Mouse (Mus musculus) lung, adult 2 months (tissue): ENCODE results near the gene Peg10. TPM values are rescaled to one million over a fixed set of nuclear protein-coding genes. Genes with fewer than 3 reads are reported as not detected.

Experiments
- DNase-seq: peaks from one replicate; pipeline ENCODE4 v3.0.0; 2022
- H3K4me1 ChIP-seq: fragments of 200-500 bp; 2 replicates; pipeline ENCODE4 v1.6.1; 2011; ENCODE audit warnings: low read length; ENCODE audit not compliant: control insufficient read depth, insufficient read depth
- H3K4me3 ChIP-seq: fragments of 200-500 bp; replicated peaks from 2 replicates; pipeline ENCODE3; 2011; ENCODE audit warnings: low read depth, mild to moderate bottlenecking, control low read depth, low read length; ENCODE audit errors: extremely low read depth
- CTCF ChIP-seq: fragments of 200-500 bp; IDR thresholded peaks from 2 replicates; pipeline ENCODE4 v1.5.1; 2011; ENCODE audit warnings: mild to moderate bottlenecking, low read length, control low read depth; ENCODE audit not compliant: insufficient read depth
- POLR2A ChIP-seq: fragments of 200-500 bp; IDR thresholded peaks from 2 replicates; pipeline ENCODE4 v1.6.1; 2011; ENCODE audit warnings: low read depth, mild to moderate bottlenecking, control low read depth, low read length, borderline replicate concordance; ENCODE audit errors: extremely low read depth
- WGBS: fragments of 180-500 bp; shearing (Covaris S2); methylation state at CpG from one replicate; pipeline ENCODE4 v1.1.7; 2018; 5-methylcytosine and 5-hydroxymethylcytosine counted together
- polyA plus RNA-seq: library from polyadenylated mRNA; depleted of rRNA; stranded (reverse); fragments of >200 nt; gene quantifications from 2 replicates; pipeline ENCODE4 v1.2.3, GENCODE M21; 2012; rRNA removed

Gene Peg10
- polyA plus RNA-seq, 1 experiment, result 1.3 TPM

GRCm38 (mm10) chr6:4798382-4798781 is 51.3 kb downstream of the Peg10 start:
- TF ChIP-seq CTCF (no peak), POLR2A (no peak)
- no peak for DNase-seq
- no peak overlapping the region for H3K4me3 ChIP-seq
- no peaks in the 10 kb centered on the region for H3K4me1 ChIP-seq
- WGBS, result 16% methylated on average over 2 of the region's 2 CpGs

- H3K4me1 ChIP-seq, result no peaks in the 10 kb centered on the region
- no peak overlapping the region for H3K4me3 ChIP-seq
- 75% methylated on average over 2 of the region's 2 CpGs for WGBS
- no peak for DNase-seq
- TF ChIP-seq CTCF (no peak), POLR2A (no peak)
Observed at GRCm38 (mm10) chr6:4799359-4799758, 52.3 kb downstream of the Peg10 start.

GRCm38 (mm10) chr6:4806981-4807380 is 59.9 kb downstream of the Peg10 start:
- TF ChIP-seq POLR2A, result no peak
- TF ChIP-seq CTCF, result no peak
- Histone ChIP-seq H3K4me3 (no peak overlapping the region), H3K4me1 (no peaks in the 10 kb centered on the region)
- no peak for DNase-seq
- WGBS, result 57% methylated on average over 12 of the region's 12 CpGs

Other genes starting within 250 kb of the Peg10 start
- gene Col1a2, start 242.5 kb upstream of the Peg10 start, polyA plus RNA-seq, result 151 and 172 TPM in 2 replicates
- gene Casd1, start 146.5 kb upstream of the Peg10 start, polyA plus RNA-seq, result 17.6 and 25.4 TPM in 2 replicates
- 22.8 and 33.4 TPM in 2 replicates for gene Sgce, start 99 bp upstream of the Peg10 start, polyA plus RNA-seq
- gene Ppp1r9a, start 155.6 kb downstream of the Peg10 start, polyA plus RNA-seq, result 10.1 and 13.9 TPM in 2 replicates